Mouse (Mus musculus): Measurements from ENCODE around the gene Tomm34.
A peak's percentile ranks its signal among the peaks of the same experiment; 100 is the strongest.

The Tomm34 gene

DNA sequence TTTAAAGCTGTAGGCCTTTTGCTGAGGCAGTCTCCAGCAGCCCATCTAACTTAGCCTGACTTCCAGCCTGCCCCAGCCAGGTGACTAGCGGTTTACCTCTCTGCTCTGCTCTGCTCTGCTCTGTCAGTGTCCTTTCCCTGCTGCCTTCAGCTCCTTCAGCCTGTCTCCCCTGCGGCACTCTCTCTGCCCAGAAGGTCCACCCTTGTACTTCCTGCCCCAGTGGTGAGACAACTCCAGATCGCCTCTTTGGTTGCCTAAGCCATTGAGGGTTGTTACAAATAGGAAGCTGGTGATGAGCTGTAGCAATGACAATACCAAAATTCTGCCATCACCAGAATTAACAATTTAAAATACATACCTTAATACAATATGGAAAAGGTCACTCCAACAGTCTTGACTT, 60.0 kb downstream of the Tomm34 start:
- DNase-seq (ENCODE audit: low spot score in 2 of 2) = no peak

DNA sequence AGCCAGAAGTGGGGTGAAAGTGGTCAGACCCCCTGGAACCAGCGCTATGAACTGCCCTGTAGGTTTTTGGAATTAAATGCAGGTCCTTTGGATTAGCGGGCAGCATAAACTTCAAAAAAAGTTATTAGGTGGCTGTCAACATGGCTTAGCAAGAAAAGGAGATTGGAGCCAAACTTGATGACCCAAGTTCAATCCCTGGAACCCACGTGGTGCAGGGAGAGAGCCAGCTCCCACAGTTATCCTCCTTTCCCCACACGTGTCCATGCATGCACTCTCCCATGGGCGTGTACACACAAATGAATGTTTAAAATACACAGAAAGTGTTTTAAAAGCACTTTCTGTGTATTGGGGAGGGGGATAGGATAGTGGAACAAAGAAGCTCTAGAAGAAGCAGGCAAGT, 60.5 kb downstream of the Tomm34 start:
- DNase-seq (ENCODE audit: low spot score in 2 of 2) = no peak

DNA sequence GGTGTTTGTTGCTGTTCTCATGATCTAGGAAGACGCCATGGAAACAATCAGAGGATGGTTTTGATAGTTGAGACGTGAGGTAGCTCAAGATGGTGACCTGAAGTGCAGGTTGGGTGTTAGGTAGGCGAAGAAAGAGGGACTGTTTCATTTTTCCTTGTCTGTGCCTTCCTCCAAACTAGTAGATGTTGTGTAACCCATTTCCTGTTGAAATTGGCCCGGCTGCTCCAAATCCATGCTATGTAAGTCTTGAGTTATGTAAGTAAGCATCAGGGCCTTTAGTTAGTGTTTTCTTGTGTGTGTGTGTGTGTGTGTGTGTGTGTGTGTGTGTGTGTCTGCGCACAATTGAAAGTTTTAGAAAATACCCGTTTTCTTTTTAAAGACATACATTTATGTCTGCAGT, 61.7 kb downstream of the Tomm34 start:
- DNase-seq (ENCODE audit: low spot score in 2 of 2) = no peak

DNA sequence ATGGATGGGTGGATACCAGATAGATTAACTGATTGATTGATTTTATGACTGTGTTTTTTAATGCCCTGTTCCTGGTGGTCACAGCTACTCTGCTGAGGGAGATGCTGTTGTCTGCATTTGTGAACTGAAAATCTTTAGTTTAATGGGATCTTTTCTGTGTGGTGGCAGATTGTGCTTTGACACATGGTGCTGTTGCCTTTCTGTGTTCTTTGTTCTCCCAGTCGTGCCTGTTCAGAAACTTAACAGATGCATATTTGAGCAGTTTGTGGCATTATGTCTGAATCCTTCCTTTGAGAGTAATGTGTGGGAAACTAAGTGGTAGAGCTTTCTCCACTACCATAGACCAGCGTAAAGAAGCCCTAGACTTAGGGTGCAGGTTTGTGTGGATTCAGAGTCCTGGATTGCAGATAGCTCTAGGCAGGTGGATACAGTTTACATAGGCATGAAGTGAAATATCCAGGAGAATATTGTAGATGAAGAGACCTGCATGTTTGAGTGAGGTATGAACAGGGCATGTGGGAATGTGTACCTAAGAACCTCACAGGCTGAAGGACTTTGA, 62.9 kb downstream of the Tomm34 start:
- DNase-seq (ENCODE audit: low spot score in 2 of 2) = no peak

DNA sequence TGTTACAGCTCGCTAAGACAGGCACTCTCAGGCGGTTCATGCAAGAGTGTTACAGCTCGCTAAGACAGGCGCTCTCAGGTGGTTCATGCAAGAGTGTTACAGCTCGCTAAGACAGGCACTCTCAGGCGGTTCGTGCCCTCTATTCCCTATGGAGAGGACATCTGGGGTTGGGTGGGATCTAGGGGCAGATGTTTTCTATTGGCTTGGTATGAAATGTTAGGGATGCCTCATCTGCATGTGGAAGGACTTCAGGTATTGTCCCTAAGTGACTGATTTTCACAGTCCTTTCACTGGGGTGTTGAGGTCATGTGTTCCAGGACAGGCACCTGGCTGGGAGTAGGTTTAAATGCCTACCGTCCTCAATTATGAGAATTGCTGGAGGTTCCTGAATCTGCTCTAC, 63.4 kb downstream of the Tomm34 start:
- no peak for DNase-seq (ENCODE audit: low spot score in 2 of 2)

DNA sequence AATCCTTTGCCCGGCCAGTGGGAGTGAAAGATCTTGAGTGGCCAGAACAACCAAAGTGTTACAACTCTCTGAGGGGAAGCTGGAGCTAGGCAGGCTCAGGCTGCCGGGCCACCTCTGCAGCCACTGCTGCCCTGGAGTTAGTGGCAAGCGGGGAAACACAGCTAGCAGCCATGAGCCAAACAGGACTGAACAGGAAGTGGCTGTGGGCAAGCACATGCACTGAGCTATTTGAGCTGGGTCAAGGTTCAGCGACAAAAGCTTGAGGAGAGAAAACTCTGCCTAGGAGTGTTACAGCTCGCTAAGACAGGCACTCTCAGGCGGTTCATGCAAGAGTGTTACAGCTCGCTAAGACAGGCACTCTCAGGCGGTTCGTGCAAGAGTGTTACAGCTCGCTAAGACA, 64.0 kb downstream of the Tomm34 start:
- peak; percentile 35 to 59 for DNase-seq (ENCODE audit: low spot score in 2 of 2)

DNA sequence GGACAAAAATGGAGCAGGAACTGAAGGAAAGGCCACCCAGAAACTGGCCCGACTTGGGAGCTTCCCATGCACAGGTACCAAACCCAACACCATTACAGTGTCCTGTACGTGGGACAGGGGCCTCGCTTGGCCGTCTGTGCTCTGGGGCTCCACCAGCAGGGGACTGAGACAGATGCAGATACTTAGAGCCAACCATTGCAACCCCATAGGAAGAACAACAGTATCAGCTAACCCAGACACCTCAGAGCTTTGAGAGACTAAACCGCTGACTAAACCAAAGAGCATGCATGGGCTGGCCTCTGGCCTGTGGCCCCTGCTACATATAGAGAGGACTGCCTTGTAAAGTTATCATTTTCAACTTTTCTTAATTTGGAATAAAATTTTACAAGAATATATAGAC, 66.5 kb downstream of the Tomm34 start:
- DNase-seq (ENCODE audit: low spot score in 2 of 2) = no peak

Data from urinary bladder, adult 18-20 months (tissue).